Mouse (Mus musculus): ENCODE data around the gene Kif3b. TPM values are rescaled to one million over a fixed set of nuclear protein-coding genes. Genes with fewer than 3 reads are reported as not detected.

The Kif3b gene
- polyA plus RNA-seq, 1 experiment = 0.89 TPM

DNA sequence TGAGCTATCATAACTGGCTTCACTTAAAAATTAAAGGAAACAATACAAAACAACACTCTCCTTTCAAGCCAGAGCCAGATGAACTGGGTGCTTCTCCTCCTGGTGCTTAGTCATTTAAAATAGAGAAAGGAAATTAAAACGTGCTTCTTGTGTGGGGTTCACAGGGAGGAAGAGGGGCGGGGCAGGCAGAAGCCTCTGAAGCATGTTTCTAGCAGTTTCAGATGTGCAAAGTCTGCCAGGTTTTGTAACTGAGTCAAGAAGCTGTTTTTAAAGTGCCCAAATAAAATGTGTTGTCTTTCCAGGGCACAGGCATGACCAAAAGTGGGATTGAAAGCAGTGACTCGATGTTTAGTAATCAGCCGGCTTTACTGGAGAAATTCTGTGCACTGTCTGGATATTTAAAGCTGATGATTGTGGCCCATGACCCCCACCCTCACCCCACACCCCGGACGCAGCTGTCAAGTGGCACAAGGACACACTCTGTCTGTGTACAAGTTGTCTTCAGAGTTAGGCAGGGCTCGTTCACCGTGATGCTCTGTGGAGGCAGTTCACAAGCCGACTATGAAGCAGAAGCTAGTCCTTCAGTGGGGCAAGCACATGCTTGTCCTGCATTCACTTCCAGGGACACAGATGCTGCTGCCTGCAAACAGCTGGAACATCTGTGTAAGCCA lies 34.6 kb downstream of the Kif3b start:
- peaks cover 11% of the 10 kb centered on the region for H3K4me1 ChIP-seq
- no peak for TF ChIP-seq GATA1 (IDR thresholded peaks at IDR 0.05; ENCODE audit: borderline replicate concordance, low read length)
- no peak for TF ChIP-seq FLI1 (IDR thresholded peaks at IDR 0.05; ENCODE audit: low read length)
- peaks cover 70% of the 10 kb centered on the region for H3K36me3 ChIP-seq (replicated peaks; ENCODE audit: low read length)
- H3K4me3 ChIP-seq (replicated peaks) = no peak overlapping the region
- no peaks in the 10 kb centered on the region for H3K9me3 ChIP-seq
- no peaks in the 10 kb centered on the region for H3K27me3 ChIP-seq (replicated peaks)

DNA sequence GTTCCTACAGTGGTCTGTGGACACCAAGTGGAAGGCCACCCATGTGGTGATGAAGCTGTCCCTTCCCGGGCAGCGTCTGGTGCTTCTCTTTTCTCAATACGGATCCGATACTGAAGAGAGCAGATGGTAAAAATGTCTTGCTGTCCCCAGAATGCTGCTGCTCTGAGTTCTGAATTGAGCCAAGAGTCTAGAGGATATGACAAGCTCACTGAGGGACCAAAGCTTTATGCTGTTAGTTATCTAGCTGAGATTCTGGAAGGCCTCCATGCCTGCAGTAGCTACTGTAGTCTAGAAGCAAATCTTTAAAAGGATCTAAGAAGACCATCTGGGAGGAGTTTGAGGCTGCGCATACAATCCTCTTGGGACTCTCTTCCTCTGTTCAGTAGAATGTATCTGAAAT lies 41.1 kb downstream of the Kif3b start:
- Histone ChIP-seq H3K4me1 (peaks cover 36% of the 10 kb centered on the region), H3K36me3 (replicated peaks; ENCODE audit: low read length) (peaks cover 42% of the 10 kb centered on the region), H3K4me3 (replicated peaks) (no peak overlapping the region), H3K27me3 (replicated peaks) (peaks cover 8% of the 10 kb centered on the region), H3K9me3 (no peaks in the 10 kb centered on the region)
- TF ChIP-seq GATA1 (IDR thresholded peaks at IDR 0.05; ENCODE audit: borderline replicate concordance, low read length) = no peak
- no peak for TF ChIP-seq FLI1 (IDR thresholded peaks at IDR 0.05; ENCODE audit: low read length)

DNA sequence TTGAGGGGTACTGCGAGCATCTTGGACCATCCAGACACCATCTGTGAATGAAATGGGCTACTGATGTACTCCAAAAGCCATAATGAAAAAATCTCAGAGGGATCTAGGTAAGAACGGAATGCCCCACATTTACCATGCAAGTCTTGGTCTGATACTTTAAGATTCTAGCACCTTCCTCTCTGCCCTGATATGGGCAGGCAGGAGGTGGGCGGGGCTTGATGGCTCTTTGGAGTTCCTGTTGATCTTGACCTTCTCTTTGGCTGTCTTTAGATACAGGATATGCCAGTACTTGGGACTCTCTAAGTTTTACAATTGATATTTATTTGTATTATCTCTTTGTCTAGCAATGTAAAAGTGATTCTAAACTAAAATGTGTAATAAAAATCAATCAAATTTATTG lies 41.8 kb downstream of the Kif3b start:
- peaks cover 14% of the 10 kb centered on the region for H3K27me3 ChIP-seq (replicated peaks)
- TF ChIP-seq GATA1 (IDR thresholded peaks at IDR 0.05; ENCODE audit: borderline replicate concordance, low read length) (no peak), FLI1 (IDR thresholded peaks at IDR 0.05; ENCODE audit: low read length) (no peak)
- peaks cover 42% of the 10 kb centered on the region for H3K36me3 ChIP-seq (replicated peaks; ENCODE audit: low read length)
- H3K9me3 ChIP-seq = no peaks in the 10 kb centered on the region
- H3K4me3 ChIP-seq (replicated peaks) = no peak overlapping the region
- peaks cover 43% of the 10 kb centered on the region for H3K4me1 ChIP-seq

DNA sequence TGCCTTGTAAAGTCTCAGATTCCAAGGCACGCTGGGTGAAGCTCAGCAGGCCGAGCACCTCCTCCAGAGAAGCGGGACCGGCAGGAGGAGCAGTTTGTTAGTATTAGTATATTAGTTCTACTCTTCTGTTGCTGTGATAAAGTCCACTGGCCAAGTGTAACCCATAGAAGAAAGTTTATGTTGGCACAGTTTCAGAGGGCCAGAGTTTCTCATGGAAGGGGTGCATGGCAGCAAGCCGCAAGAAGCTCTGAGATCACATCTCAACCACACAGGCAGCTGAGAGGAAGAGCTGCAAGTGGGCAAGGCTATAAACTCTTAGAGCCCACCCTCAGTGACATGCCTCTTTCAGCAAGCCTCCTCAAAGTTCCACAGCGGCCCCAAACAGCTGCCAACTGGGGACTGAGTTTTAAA lies 42.6 kb downstream of the Kif3b start:
- TF ChIP-seq FLI1 (IDR thresholded peaks at IDR 0.05; ENCODE audit: low read length) (no peak), GATA1 (IDR thresholded peaks at IDR 0.05; ENCODE audit: borderline replicate concordance, low read length) (no peak)
- Histone ChIP-seq H3K4me3 (replicated peaks) (no peak overlapping the region), H3K4me1 (peaks cover 51% of the 10 kb centered on the region), H3K9me3 (no peaks in the 10 kb centered on the region), H3K36me3 (replicated peaks; ENCODE audit: low read length) (peaks cover 38% of the 10 kb centered on the region), H3K27me3 (replicated peaks) (peaks cover 18% of the 10 kb centered on the region)

DNA sequence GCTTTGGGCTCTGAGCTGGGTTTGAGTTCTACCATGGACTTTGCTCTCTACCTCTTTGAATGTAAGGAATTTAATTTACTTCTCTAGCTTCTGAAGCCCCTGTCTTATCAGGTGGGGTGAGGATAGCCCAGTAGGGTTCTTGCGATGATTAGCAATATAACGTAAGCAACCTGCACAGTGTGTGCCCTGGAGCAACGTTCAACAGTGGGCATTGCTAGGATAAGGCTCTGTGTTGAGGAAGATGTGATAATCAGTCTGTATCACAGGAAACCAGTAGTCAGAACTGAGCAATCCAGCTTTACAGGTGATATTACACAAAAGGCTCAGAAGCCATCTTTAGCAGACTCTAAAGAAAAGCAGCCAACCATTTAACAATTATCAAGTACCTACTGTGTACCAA lies 43.1 kb downstream of the Kif3b start:
- Histone ChIP-seq H3K4me1 (peaks cover 53% of the 10 kb centered on the region), H3K27me3 (replicated peaks) (peaks cover 22% of the 10 kb centered on the region), H3K4me3 (replicated peaks) (no peak overlapping the region), H3K9me3 (no peaks in the 10 kb centered on the region), H3K36me3 (replicated peaks; ENCODE audit: low read length) (peaks cover 36% of the 10 kb centered on the region)
- no peak for TF ChIP-seq GATA1 (IDR thresholded peaks at IDR 0.05; ENCODE audit: borderline replicate concordance, low read length)
- no peak for TF ChIP-seq FLI1 (IDR thresholded peaks at IDR 0.05; ENCODE audit: low read length)

DNA sequence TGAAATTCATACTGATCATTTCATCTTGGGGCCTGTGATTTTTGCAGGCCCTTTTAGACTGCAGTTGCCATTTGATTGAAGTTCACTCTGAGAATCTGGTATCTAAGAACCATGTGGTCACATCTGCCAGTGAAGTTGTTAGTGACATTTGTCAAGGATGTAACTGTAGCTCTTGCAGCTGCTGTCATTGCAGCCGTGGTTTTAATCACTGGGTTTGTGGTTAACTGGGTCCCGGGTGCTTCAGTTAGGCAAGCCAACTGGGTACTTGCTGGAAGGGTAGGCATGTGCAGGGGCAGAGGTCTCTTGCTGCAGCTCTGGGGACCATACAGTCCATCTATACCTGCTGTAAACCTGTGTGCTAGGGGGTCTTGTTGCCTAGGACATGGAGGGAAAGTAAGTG lies 44.9 kb downstream of the Kif3b start:
- H3K9me3 ChIP-seq = no peaks in the 10 kb centered on the region
- peaks cover 45% of the 10 kb centered on the region for H3K4me1 ChIP-seq
- H3K4me3 ChIP-seq (replicated peaks) = no peak overlapping the region
- no peak for TF ChIP-seq FLI1 (IDR thresholded peaks at IDR 0.05; ENCODE audit: low read length)
- peaks cover 22% of the 10 kb centered on the region for H3K27me3 ChIP-seq (replicated peaks)
- H3K36me3 ChIP-seq (replicated peaks; ENCODE audit: low read length) = peaks cover 18% of the 10 kb centered on the region

DNA sequence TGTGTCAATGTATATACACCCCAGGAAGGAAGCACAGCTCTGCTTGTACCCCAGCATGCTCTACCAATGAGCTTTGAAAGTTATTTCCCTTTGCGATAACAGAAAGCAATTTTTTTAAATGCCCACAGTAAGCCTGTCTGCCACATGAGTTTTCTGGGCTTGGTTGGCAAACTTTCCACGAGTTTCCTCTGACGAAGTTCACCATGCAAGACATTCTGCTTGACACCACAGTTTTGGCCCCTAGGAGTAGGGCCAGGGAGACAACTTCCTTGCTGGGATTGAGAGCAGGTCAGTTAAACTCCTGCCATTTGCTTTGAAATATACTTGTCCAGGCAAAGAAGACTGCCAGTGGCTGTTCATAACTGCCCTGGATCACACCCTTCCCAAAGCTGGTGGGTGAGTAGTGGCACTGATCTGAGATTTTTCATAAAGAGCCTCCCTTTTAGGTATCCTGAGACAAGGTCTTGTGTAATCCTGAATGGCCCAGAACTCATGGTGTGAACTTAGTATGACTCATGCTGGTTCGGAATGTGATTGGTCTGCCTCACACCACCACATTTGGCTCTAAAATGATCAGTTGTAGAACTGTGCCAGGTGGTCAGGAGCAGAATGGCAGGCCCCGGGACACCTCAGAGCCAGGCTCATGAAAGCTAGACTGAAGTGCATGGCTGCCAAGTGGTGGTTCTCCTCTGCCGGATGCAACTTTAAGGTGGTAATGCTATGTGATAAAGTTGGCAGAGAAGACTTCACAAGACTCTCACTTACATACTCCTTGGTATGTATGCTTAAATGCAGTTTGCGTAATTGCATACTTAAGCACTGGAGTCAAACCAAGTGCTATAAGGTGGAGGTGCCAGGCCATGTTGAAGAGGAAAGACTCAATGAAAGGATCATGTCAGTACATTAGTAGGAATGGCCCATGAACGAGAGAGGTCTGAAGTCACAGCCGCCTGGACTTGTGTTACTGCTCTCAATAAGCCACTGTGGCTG lies 47.4 kb downstream of the Kif3b start:
- Histone ChIP-seq H3K4me3 (replicated peaks) (no peak overlapping the region), H3K27me3 (replicated peaks) (peaks cover 20% of the 10 kb centered on the region), H3K36me3 (replicated peaks; ENCODE audit: low read length) (peaks cover 4% of the 10 kb centered on the region), H3K4me1 (peaks cover 44% of the 10 kb centered on the region), H3K9me3 (no peaks in the 10 kb centered on the region)
- TF ChIP-seq GATA1 (IDR thresholded peaks at IDR 0.05; ENCODE audit: borderline replicate concordance, low read length) (no peak), FLI1 (IDR thresholded peaks at IDR 0.05; ENCODE audit: low read length) (no peak)

DNA sequence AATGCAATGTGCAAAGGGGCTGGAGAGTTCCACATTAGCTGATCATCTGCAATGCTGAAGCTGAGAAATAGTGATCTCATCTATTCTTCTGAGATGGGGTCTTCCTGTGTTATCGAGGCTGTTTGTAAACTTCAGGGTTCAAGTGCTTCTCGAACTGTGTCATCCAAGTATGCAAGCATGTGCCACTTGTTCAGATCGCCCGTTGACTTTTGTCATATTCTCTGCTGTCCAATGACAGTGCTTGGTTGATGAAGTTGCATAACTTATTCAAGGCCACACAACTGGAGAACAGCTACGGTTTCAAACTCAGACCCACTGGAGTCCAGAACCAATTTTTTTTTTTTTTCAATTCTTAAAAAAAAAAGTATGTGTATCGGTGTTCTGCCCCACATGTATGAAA lies 51.0 kb downstream of the Kif3b start:
- Histone ChIP-seq H3K27me3 (replicated peaks) (peaks cover 14% of the 10 kb centered on the region), H3K9me3 (no peaks in the 10 kb centered on the region), H3K4me3 (replicated peaks) (no peak overlapping the region), H3K36me3 (replicated peaks; ENCODE audit: low read length) (peaks cover 4% of the 10 kb centered on the region), H3K4me1 (peaks cover 46% of the 10 kb centered on the region)
- TF ChIP-seq FLI1 (IDR thresholded peaks at IDR 0.05; ENCODE audit: low read length) = no peak
- no peak for TF ChIP-seq GATA1 (IDR thresholded peaks at IDR 0.05; ENCODE audit: borderline replicate concordance, low read length)

DNA sequence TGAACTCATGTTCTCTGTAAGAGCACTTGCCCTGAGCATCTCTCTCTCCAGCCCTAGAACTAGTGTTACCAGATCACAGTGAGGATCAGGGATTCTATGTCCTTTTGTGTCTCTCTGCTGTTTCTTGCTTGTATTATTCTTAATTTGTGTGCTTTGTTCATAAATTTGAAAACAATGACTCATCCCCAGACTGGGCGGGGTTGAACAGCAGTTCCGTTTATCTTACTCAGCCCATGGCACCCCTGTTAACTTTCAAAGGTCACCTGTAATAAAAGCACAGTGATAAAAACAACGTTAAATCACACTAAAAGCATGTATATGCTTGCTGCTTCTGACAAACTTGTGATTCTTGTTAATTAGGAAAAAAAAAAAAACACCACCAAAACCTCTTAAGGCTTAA lies 51.4 kb downstream of the Kif3b start:
- TF ChIP-seq FLI1 (IDR thresholded peaks at IDR 0.05; ENCODE audit: low read length) (no peak), GATA1 (IDR thresholded peaks at IDR 0.05; ENCODE audit: borderline replicate concordance, low read length) (no peak)
- H3K4me1 ChIP-seq = peaks cover 42% of the 10 kb centered on the region
- H3K36me3 ChIP-seq (replicated peaks; ENCODE audit: low read length) = peaks cover 4% of the 10 kb centered on the region
- H3K4me3 ChIP-seq (replicated peaks) = no peak overlapping the region
- H3K27me3 ChIP-seq (replicated peaks) = peaks cover 11% of the 10 kb centered on the region
- no peaks in the 10 kb centered on the region for H3K9me3 ChIP-seq

DNA sequence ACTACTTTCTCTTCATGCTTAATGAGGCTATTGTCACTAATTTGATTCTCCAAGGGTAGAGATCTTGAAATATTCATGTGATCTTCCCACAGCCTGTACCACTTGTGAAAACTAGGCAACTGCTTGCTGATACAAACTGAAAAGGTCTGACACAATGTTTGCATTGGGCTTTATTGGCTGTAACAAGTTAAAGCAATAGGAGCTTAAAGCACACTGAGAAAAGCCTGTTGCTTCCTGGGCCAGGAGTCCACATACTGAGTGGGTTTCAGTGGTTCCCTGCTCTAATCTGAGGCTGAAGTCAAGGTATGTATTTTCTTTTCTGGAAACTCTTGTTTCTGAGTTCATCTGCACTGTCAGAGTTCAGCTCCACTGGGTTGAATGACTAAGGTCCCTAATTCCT lies 52.0 kb downstream of the Kif3b start:
- TF ChIP-seq GATA1 (IDR thresholded peaks at IDR 0.05; ENCODE audit: borderline replicate concordance, low read length) (no peak), FLI1 (IDR thresholded peaks at IDR 0.05; ENCODE audit: low read length) (no peak)
- peaks cover 4% of the 10 kb centered on the region for H3K36me3 ChIP-seq (replicated peaks; ENCODE audit: low read length)
- peaks cover 5% of the 10 kb centered on the region for H3K27me3 ChIP-seq (replicated peaks)
- peaks cover 40% of the 10 kb centered on the region for H3K4me1 ChIP-seq
- H3K9me3 ChIP-seq = no peaks in the 10 kb centered on the region
- no peak overlapping the region for H3K4me3 ChIP-seq (replicated peaks)
